Mouse (Mus musculus) heart, adult 2 months (tissue): Measurements from ENCODE around the gene Vtcn1. TPM values are rescaled to one million over a fixed set of nuclear protein-coding genes. Genes with fewer than 3 reads are reported as not detected.

Source experiments
- DNase-seq, 2 experiments: peaks; one replicate each; pipeline ENCODE4 v3.0.0; 2021
- H3K27ac ChIP-seq: fragments of 200-600 bp; 2 replicates; pipeline ENCODE4 v1.8.1; 2022
- H3K27me3 ChIP-seq: fragments of 200-500 bp; 2 replicates; pipeline ENCODE4 v1.6.1; 2012; ENCODE audit warnings: mild to moderate bottlenecking, low read length, inconsistent platforms, mixed read lengths; ENCODE audit not compliant: control insufficient read depth, insufficient read depth
- H3K36me3 ChIP-seq: fragments of 200-500 bp; 2 replicates; pipeline ENCODE4 v1.6.1; 2012; ENCODE audit warnings: low read length, inconsistent platforms; ENCODE audit not compliant: control insufficient read depth, insufficient read depth
- H3K4me1 ChIP-seq: fragments of 200-500 bp; 2 replicates; pipeline ENCODE4 v1.6.1; 2011; ENCODE audit warnings: low read length; ENCODE audit not compliant: control insufficient read depth, insufficient read depth
- H3K4me3 ChIP-seq: fragments of 200-600 bp; 2 replicates; pipeline ENCODE4 v1.8.1; 2022
- H3K79me2 ChIP-seq: fragments of 200-500 bp; replicated peaks from 2 replicates; pipeline ENCODE4 v1.6.1; 2012; ENCODE audit warnings: mild to moderate bottlenecking, inconsistent platforms, low read length, moderate library complexity, mixed read lengths; ENCODE audit not compliant: control insufficient read depth, insufficient read depth
- H3K9ac ChIP-seq: fragments of 200-500 bp; 2 replicates; pipeline ENCODE4 v1.6.1; 2012; ENCODE audit warnings: low read depth, mild to moderate bottlenecking, control low read depth, inconsistent platforms, low read length, mixed read lengths
- CTCF ChIP-seq: fragments of 200-600 bp; IDR thresholded peaks from 2 replicates; pipeline ENCODE4 v1.8.1; 2022; ENCODE audit warnings: antibody characterized with exemption, mild to moderate bottlenecking, moderate library complexity
- EP300 ChIP-seq: fragments of 200-500 bp; IDR thresholded peaks from 2 replicates; pipeline ENCODE4 v1.6.1; 2011; ENCODE audit warnings: low read depth, low read length, control low read depth; ENCODE audit not compliant: insufficient read depth
- POLR2A ChIP-seq: fragments of 200-500 bp; IDR thresholded peaks from 2 replicates; pipeline ENCODE4 v1.6.1; 2011; ENCODE audit warnings: mild to moderate bottlenecking, low read depth, low read length, control low read depth; ENCODE audit not compliant: insufficient read depth
- WGBS: fragments of 180-500 bp; shearing (Covaris S2); methylation state at CpG from one replicate; pipeline ENCODE4 v1.1.7; 2018; 5-methylcytosine and 5-hydroxymethylcytosine counted together
- intact Hi-C: fragments of 180-260 bp; cut with DNase I; formaldehyde crosslinking; loops from one replicate; pipeline ENCODE4 v1.15.1; 2025
- polyA plus RNA-seq: library from polyadenylated mRNA; depleted of rRNA; stranded (reverse); fragments of >200 nt; gene quantifications from 2 replicates; pipeline ENCODE4 v1.2.3, GENCODE M21; 2012
- total RNA-seq, 2 experiments: library from RNA; stranded (reverse); gene quantifications; 2 replicates each; pipeline ENCODE4 v1.2.3; 2021

Gene Vtcn1
- total and polyA plus RNA-seq, 3 experiments, result 0.32 to 0.92 (median 0.44) TPM

- no peaks in the 10 kb centered on the region for H3K4me1 ChIP-seq
- no peak overlapping the region for H3K4me3 ChIP-seq
- no peaks in the 10 kb centered on the region for H3K79me2 ChIP-seq
- H3K27ac ChIP-seq, result no peak overlapping the region
- WGBS, result 72% methylated on average over 9 of the region's 9 CpGs
- DNase-seq, result no peak
- no peaks in the 10 kb centered on the region for H3K36me3 ChIP-seq
- TF ChIP-seq POLR2A (no peak), EP300 (no peak), CTCF (no peak)
- intact Hi-C loops, result no loop called here
- H3K27me3 ChIP-seq, result no peaks in the 10 kb centered on the region
- no peak overlapping the region for H3K9ac ChIP-seq
These were observed 56.8 kb downstream of the Vtcn1 start for GRCm38 (mm10) chr3:100881843-100882634.

GRCm38 (mm10) chr3:100889234-100889633 lies 64.0 kb downstream of the Vtcn1 start:
- 100% methylated on average over 1 of the region's 1 CpGs for WGBS
- intact Hi-C loops, result no loop called here

DNA sequence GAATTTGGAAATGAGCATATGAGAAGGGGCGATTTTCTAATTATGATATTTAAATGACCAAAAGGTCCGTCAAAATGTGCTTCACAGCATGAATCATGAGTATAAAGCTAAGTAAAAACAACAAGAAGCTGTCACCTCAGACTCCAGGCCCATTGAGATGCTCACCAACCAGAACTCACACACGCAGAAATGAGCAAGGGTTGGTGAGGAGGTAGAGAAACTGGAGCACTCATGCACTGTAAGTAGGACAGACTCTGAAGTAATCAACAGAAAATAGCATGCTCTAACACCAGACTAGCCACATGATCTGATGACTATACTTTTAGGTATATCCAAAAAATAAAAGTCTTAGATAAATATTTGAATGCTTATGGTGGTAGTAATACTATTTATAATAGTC lies 65.1 kb downstream of the Vtcn1 start:
- intact Hi-C loops, result no loop called here

More at GRCm38 (mm10) chr3:100889234-100889633, 64.0 kb downstream of the Vtcn1 start:
- no peak overlapping the region for H3K9ac ChIP-seq
- no peaks in the 10 kb centered on the region for H3K4me1 ChIP-seq
- H3K36me3 ChIP-seq, result no peaks in the 10 kb centered on the region
- H3K27me3 ChIP-seq, result no peaks in the 10 kb centered on the region
- TF ChIP-seq CTCF, result no peak
- no peak for TF ChIP-seq POLR2A
- no peak for TF ChIP-seq EP300
- no peaks in the 10 kb centered on the region for H3K79me2 ChIP-seq
- DNase-seq, result no peak
- no peak overlapping the region for H3K4me3 ChIP-seq
- no peak overlapping the region for H3K27ac ChIP-seq

GRCm38 (mm10) chr3:100892383-100893335 lies 67.4 kb downstream of the Vtcn1 start:
- no peaks in the 10 kb centered on the region for H3K36me3 ChIP-seq
- no peaks in the 10 kb centered on the region for H3K27me3 ChIP-seq
- no peaks in the 10 kb centered on the region for H3K79me2 ChIP-seq
- intact Hi-C loops, result no loop called here
- no peak overlapping the region for H3K27ac ChIP-seq
- no peak overlapping the region for H3K9ac ChIP-seq
- no peak overlapping the region for H3K4me3 ChIP-seq
- no peaks in the 10 kb centered on the region for H3K4me1 ChIP-seq
- no peak for TF ChIP-seq EP300
- no peak for TF ChIP-seq POLR2A
- no peak for TF ChIP-seq CTCF
- no peak for DNase-seq
- WGBS, result 70% methylated on average over 11 of the region's 11 CpGs

More for the DNA sequence above, 65.1 kb downstream of the Vtcn1 start:
- no peak for DNase-seq
- Histone ChIP-seq H3K4me3 (no peak overlapping the region), H3K9ac (no peak overlapping the region), H3K27me3 (no peaks in the 10 kb centered on the region), H3K79me2 (no peaks in the 10 kb centered on the region), H3K36me3 (no peaks in the 10 kb centered on the region), H3K4me1 (no peaks in the 10 kb centered on the region), H3K27ac (no peak overlapping the region)
- TF ChIP-seq CTCF, result no peak
- no peak for TF ChIP-seq POLR2A
- no peak for TF ChIP-seq EP300
- 88% methylated on average over 3 of the region's 3 CpGs for WGBS

- TF ChIP-seq POLR2A (no peak), EP300 (no peak), CTCF (no peak)
- intact Hi-C loops, result no loop called here
- Histone ChIP-seq H3K9ac (no peak overlapping the region), H3K79me2 (no peaks in the 10 kb centered on the region), H3K4me1 (no peaks in the 10 kb centered on the region), H3K4me3 (no peak overlapping the region), H3K36me3 (no peaks in the 10 kb centered on the region), H3K27me3 (no peaks in the 10 kb centered on the region), H3K27ac (no peak overlapping the region)
- 79% methylated on average over 6 of the region's 6 CpGs for WGBS
- no peak for DNase-seq
These were observed 70.2 kb downstream of the Vtcn1 start for GRCm38 (mm10) chr3:100895500-100895899.
